Mouse (Mus musculus): ENCODE measurements at regions not wholly inside any gene's neighbourhood (a gene's known extent, or its start where the extent isn't known, plus 50 kb on each side); places are given as distances from the start of the nearest gene placed in this dataset.

DNA sequence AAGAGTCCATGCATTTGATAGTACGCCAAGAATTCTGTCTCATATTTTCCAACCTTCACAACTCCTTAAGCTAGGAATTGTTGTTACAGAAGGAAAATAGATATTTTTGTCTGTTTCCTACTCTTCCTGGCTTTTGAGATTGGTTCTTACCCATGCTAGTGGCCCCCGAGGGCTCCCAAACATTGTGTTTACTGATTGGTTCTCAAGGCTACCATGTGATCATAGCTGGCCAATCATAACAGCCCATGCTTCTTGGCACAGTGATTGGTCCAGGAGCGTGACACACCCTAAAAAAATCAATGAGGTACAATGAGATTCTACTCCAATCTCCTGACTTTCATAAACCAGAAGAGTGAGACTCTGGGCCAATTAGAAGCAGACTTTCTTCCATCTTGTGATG is 150.0 kb downstream of the Csl start:
- 90% methylated on average over 3 of the region's 3 CpGs for WGBS
- no peaks in the 10 kb centered on the region for H3K4me1 ChIP-seq (ENCODE audit: control insufficient read depth, insufficient read depth, low read length)
- H3K27ac ChIP-seq (ENCODE audit: low read depth, low read length) = no peak overlapping the region
- H3K4me2 ChIP-seq = no peak overlapping the region
- H3K27me3 ChIP-seq (ENCODE audit: control insufficient read depth, insufficient read depth, low read length) = no peaks in the 10 kb centered on the region
- H3K4me3 ChIP-seq (ENCODE audit: low read depth, low read length) = no peak overlapping the region
- H3K9ac ChIP-seq (ENCODE audit: low read length) = no peak overlapping the region
- H3K9me3 ChIP-seq (ENCODE audit: control insufficient read depth, low read length) = no peaks in the 10 kb centered on the region
- no peak for ATAC-seq (ENCODE audit: low FRiP score)
- H3K36me3 ChIP-seq (ENCODE audit: control insufficient read depth, insufficient read depth, low read length) = no peaks in the 10 kb centered on the region
- peak; percentile 51 for DNase-seq (ENCODE audit: low spot score, missing footprints)

DNA sequence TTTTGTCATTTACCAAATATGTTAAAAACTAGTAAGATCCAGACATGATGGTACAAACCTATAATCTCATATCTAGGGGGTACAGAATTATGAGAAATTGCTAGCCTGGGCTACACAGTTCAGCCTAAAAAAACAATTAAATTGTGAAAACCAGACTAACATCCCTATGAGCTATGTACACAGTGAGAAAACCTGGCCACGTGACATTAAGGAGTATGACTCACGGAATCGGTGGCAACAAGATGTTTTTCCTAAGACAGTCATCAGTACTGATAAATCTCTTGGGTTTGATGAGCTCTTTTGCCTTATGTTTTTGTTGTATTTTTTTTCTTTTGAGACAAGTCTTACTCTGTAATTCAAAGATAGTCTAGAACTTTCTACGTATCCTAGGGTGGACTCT is 148.6 kb downstream of the Csl start:
- no peak for ATAC-seq (ENCODE audit: low FRiP score)
- Histone ChIP-seq H3K9me3 (ENCODE audit: control insufficient read depth, low read length) (no peaks in the 10 kb centered on the region), H3K4me2 (no peak overlapping the region), H3K4me1 (ENCODE audit: control insufficient read depth, insufficient read depth, low read length) (no peaks in the 10 kb centered on the region), H3K9ac (ENCODE audit: low read length) (no peak overlapping the region), H3K4me3 (ENCODE audit: low read depth, low read length) (no peak overlapping the region), H3K27ac (ENCODE audit: low read depth, low read length) (no peak overlapping the region), H3K27me3 (ENCODE audit: control insufficient read depth, insufficient read depth, low read length) (no peaks in the 10 kb centered on the region), H3K36me3 (ENCODE audit: control insufficient read depth, insufficient read depth, low read length) (no peaks in the 10 kb centered on the region)
- peak; percentile 21 for DNase-seq (ENCODE audit: low spot score, missing footprints)
- 87% methylated on average over 4 of the region's 4 CpGs for WGBS

DNA sequence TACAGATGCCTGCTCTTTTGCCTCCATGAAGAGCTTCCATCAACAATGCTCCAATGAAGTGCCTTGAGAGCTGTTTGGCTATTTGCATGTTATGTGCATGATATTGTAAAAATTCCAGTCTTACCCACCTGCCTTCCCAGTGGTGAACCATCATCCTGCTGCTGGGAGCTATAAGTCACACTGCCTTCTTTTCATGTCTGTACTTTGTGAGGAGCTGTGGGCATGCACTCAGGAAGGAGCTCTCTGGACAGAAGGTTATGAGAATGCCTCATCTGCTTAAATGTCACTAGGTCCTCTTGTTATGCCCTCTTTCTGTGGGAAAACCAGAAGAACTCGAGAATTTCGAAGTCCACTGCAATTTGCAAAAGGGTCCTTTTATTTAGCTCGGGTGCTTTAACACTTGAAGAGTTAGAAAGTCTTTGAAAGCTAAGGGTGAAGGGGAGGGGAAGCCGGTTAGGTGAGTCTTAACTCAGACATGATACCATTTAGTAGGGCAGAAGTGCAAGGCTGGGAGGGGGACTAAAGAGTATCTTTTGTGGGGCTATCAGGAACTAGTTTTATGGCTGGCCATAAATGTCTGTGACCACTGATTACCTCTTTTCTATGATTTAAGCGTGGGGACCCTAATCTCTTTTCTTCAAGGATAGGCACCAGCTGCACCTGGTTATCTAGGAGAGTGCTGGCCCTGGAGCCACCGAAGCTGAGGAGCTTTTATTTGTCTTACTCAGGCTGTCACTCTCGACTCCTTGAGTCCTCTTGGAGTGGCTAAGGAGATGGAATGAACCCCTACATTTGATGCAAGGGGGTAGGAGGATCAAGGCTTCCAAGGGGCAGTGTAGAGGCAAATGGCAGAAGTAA is 144.8 kb downstream of the Csl start:
- no peak overlapping the region for H3K9ac ChIP-seq (ENCODE audit: low read length)
- ATAC-seq (ENCODE audit: low FRiP score) (no peak), DNase-seq (ENCODE audit: low spot score, missing footprints) (no peak)
- WGBS = 78% methylated on average over 7 of the region's 7 CpGs
- no peaks in the 10 kb centered on the region for H3K27me3 ChIP-seq (ENCODE audit: control insufficient read depth, insufficient read depth, low read length)
- H3K36me3 ChIP-seq (ENCODE audit: control insufficient read depth, insufficient read depth, low read length) = no peaks in the 10 kb centered on the region
- H3K27ac ChIP-seq (ENCODE audit: low read depth, low read length) = no peak overlapping the region
- no peaks in the 10 kb centered on the region for H3K4me1 ChIP-seq (ENCODE audit: control insufficient read depth, insufficient read depth, low read length)
- no peaks in the 10 kb centered on the region for H3K9me3 ChIP-seq (ENCODE audit: control insufficient read depth, low read length)
- H3K4me3 ChIP-seq (ENCODE audit: low read depth, low read length) = no peak overlapping the region
- no peak overlapping the region for H3K4me2 ChIP-seq

DNA sequence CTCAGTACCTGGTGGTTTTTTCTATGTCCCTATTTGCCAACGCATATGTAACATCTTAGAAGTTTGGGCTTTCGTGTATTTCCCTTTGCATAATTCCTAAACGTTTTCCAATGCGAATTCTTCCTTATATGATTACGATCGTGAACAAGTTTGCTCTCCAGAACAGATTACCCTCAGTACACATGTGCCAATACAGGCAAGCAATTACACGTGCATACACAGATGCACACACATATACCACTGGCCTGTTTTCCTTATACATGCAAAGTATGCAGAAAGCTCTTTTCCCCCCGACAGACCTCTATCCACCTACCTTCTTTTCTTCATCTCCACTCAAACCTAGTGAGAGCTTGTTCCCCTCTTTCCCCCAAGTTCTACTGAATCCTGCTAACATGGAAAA is 144.1 kb downstream of the Csl start:
- no peak overlapping the region for H3K27ac ChIP-seq (ENCODE audit: low read depth, low read length)
- no peak overlapping the region for H3K4me2 ChIP-seq
- ATAC-seq (ENCODE audit: low FRiP score) (0 out of 2 replicates have a peak, but pooled peaks have one; percentile 4), DNase-seq (ENCODE audit: low spot score, missing footprints) (no peak)
- H3K9me3 ChIP-seq (ENCODE audit: control insufficient read depth, low read length) = no peaks in the 10 kb centered on the region
- no peaks in the 10 kb centered on the region for H3K27me3 ChIP-seq (ENCODE audit: control insufficient read depth, insufficient read depth, low read length)
- H3K36me3 ChIP-seq (ENCODE audit: control insufficient read depth, insufficient read depth, low read length) = no peaks in the 10 kb centered on the region
- 82% methylated on average over 8 of the region's 8 CpGs for WGBS
- no peaks in the 10 kb centered on the region for H3K4me1 ChIP-seq (ENCODE audit: control insufficient read depth, insufficient read depth, low read length)
- H3K9ac ChIP-seq (ENCODE audit: low read length) = no peak overlapping the region
- H3K4me3 ChIP-seq (ENCODE audit: low read depth, low read length) = no peak overlapping the region

DNA sequence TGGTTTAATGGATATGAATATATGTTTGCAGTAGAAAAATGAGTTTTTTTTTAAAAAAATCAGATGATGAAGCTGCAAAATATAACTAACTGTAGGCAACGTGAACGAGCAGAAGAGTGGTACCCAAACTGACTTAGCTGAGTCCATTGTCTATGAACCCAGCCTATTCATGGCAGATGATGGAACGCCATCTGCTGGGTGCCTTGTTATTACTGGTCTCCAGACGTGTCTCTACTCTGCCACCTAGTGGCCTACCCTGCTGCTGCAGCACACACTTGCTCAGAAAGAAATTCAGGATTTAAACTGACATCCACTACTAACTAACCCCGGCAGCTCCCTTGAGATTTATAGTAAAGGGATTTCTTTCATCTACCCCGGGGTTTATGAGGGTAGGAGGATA is 143.7 kb downstream of the Csl start:
- peak; percentile 98 for DNase-seq (ENCODE audit: low spot score, missing footprints)
- peak; percentile 74 for ATAC-seq (ENCODE audit: low FRiP score)
- Histone ChIP-seq H3K27me3 (ENCODE audit: control insufficient read depth, insufficient read depth, low read length) (no peaks in the 10 kb centered on the region), H3K4me3 (ENCODE audit: low read depth, low read length) (no peak overlapping the region), H3K9ac (ENCODE audit: low read length) (no peak overlapping the region), H3K9me3 (ENCODE audit: control insufficient read depth, low read length) (no peaks in the 10 kb centered on the region), H3K36me3 (ENCODE audit: control insufficient read depth, insufficient read depth, low read length) (no peaks in the 10 kb centered on the region), H3K4me1 (ENCODE audit: control insufficient read depth, insufficient read depth, low read length) (no peaks in the 10 kb centered on the region), H3K27ac (ENCODE audit: low read depth, low read length) (no peak overlapping the region), H3K4me2 (no peak overlapping the region)
- WGBS = 21% methylated on average over 6 of the region's 6 CpGs

DNA sequence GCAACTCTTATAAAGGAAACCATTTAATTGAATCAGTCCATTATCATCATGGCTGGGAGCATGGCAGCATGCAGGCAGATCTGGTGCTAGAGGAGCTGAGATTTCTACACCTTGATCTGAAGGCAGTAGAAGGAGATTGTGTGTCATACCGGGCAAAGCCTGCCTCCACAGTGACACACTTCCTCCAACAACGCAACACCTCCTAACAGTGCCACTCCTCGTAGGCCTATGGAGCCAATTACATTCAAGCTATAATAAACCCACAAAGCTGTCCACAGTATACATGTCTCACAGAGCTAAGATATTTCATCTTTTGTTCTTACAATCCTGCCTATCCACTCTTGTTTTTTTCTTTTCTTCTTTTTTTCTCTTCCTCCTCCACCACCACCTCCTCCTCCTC is 141.8 kb downstream of the Csl start:
- no peak for ATAC-seq (ENCODE audit: low FRiP score)
- Histone ChIP-seq H3K27me3 (ENCODE audit: control insufficient read depth, insufficient read depth, low read length) (no peaks in the 10 kb centered on the region; the same call in 1 of the 2 replicates), H3K4me1 (ENCODE audit: control insufficient read depth, insufficient read depth, low read length) (no peaks in the 10 kb centered on the region), H3K36me3 (ENCODE audit: control insufficient read depth, insufficient read depth, low read length) (no peaks in the 10 kb centered on the region), H3K4me2 (no peak overlapping the region), H3K9me3 (ENCODE audit: control insufficient read depth, low read length) (no peaks in the 10 kb centered on the region), H3K4me3 (ENCODE audit: low read depth, low read length) (no peak overlapping the region), H3K9ac (ENCODE audit: low read length) (no peak overlapping the region), H3K27ac (ENCODE audit: low read depth, low read length) (no peak overlapping the region)
- WGBS = 89% methylated on average over 3 of the region's 3 CpGs
- DNase-seq (ENCODE audit: low spot score, missing footprints) = no peak

DNA sequence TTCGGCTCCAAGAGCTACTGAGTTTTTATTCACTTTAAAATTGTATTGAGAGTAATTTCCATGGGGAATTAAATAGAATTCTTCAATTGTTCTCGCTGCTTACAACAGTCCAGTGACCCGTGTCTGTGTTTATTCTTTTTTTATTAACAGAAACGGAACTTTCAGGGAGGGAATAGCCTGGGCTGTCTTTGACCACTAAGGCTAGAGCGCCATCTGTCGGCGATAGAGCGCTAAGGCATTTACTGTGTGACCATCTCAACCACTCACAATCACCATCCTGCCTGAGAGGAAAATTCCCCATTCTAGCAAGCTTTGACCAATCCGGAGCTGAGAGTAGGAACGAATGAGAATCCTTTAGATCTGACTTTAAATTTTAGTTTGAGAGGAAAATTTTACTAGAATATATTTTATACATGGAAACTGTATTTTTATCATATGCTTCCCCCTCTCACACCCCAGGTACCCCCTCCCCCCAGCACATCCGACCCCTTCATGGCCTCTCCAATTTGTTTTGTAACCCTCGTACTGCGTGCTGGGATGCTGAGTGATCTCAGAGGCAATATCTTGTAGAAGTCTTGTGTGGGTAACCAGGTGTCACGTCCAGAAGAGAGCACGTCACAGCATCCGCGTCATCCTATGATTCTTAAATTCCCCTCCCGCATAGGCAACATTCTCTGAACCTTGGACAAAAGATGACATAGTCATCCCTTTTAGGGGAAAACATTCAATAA is 139.9 kb downstream of the Csl start:
- Histone ChIP-seq H3K27ac (ENCODE audit: low read depth, low read length) (no peak overlapping the region), H3K4me3 (ENCODE audit: low read depth, low read length) (no peak overlapping the region), H3K4me2 (no peak overlapping the region), H3K9ac (ENCODE audit: low read length) (no peak overlapping the region), H3K9me3 (ENCODE audit: control insufficient read depth, low read length) (no peaks in the 10 kb centered on the region), H3K4me1 (ENCODE audit: control insufficient read depth, insufficient read depth, low read length) (no peaks in the 10 kb centered on the region), H3K36me3 (ENCODE audit: control insufficient read depth, insufficient read depth, low read length) (no peaks in the 10 kb centered on the region), H3K27me3 (ENCODE audit: control insufficient read depth, insufficient read depth, low read length) (no peaks in the 10 kb centered on the region; the same call in 1 of the 2 replicates)
- ATAC-seq (ENCODE audit: low FRiP score) (peak; percentile 75), DNase-seq (ENCODE audit: low spot score, missing footprints) (peak; percentile 93)
- WGBS = 45% methylated on average over 18 of the region's 18 CpGs

DNA sequence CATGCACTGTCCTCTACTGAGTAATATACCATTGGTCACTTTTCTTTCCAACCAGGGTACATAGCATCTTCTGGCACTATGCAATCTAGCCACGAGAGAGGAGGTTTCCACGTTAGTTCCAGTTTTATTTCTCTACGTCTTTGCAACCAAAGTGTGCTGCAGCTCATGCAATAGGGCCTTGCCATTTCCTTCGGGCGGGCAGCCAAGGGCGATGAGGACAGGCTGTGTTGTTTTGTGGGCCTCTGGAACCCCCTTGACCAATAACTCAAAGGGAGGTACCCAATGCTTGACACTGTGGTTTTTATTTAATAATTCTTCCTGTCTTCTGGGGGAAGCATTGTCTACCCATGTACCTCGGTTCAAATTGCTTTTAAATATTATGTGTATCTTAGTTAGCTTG is 139.0 kb downstream of the Csl start:
- no peak for ATAC-seq (ENCODE audit: low FRiP score)
- H3K27ac ChIP-seq (ENCODE audit: low read depth, low read length) = no peak overlapping the region
- 88% methylated on average over 7 of the region's 7 CpGs for WGBS

DNA sequence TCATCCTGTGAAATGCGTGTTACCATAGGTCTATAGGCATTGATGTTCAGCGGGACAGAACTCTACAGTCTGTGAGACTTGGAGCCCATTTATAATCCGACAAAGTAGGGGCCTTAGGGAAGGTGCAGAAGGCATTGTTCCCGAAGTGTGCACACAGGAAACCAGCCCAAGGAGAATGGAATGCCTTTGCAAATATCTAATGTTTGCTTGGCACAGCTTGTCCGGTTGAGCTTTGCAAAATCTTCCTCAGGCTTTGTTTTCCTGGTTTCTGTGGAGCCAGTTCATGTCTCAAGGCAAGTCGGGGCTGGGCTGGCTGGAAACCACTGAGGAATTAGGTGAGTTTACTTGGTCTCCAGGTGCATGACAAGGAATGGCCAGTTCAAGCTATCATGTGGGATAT is 132.1 kb downstream of the Csl start:
- Histone ChIP-seq H3K9me3 (ENCODE audit: control insufficient read depth, low read length) (no peaks in the 10 kb centered on the region), H3K4me2 (no peak overlapping the region), H3K36me3 (ENCODE audit: control insufficient read depth, insufficient read depth, low read length) (no peaks in the 10 kb centered on the region), H3K27ac (ENCODE audit: low read depth, low read length) (no peak overlapping the region), H3K4me3 (ENCODE audit: low read depth, low read length) (no peak overlapping the region), H3K27me3 (ENCODE audit: control insufficient read depth, insufficient read depth, low read length) (no peaks in the 10 kb centered on the region), H3K9ac (ENCODE audit: low read length) (no peak overlapping the region), H3K4me1 (ENCODE audit: control insufficient read depth, insufficient read depth, low read length) (no peaks in the 10 kb centered on the region)
- no peak for ATAC-seq (ENCODE audit: low FRiP score)
- peak; percentile 21 for DNase-seq (ENCODE audit: low spot score, missing footprints)
- WGBS = 78% methylated on average over 6 of the region's 6 CpGs

More for the DNA sequence above, 139.0 kb downstream of the Csl start:
- Histone ChIP-seq H3K4me2 (no peak overlapping the region), H3K4me1 (ENCODE audit: control insufficient read depth, insufficient read depth, low read length) (no peaks in the 10 kb centered on the region), H3K36me3 (ENCODE audit: control insufficient read depth, insufficient read depth, low read length) (no peaks in the 10 kb centered on the region), H3K27me3 (ENCODE audit: control insufficient read depth, insufficient read depth, low read length) (no peaks in the 10 kb centered on the region; the same call in 1 of the 2 replicates), H3K9ac (ENCODE audit: low read length) (no peak overlapping the region), H3K9me3 (ENCODE audit: control insufficient read depth, low read length) (no peaks in the 10 kb centered on the region), H3K4me3 (ENCODE audit: low read depth, low read length) (no peak overlapping the region)
- no peak for DNase-seq (ENCODE audit: low spot score, missing footprints)
